Comparison of ENCODE assay signal across 10 mouse cellular contexts in genomic region chr9:36820969-36821643, GRCm38 (mm10). TPM values are rescaled to one million over a fixed set of nuclear protein-coding genes. Genes with fewer than 3 reads are reported as not detected.
A peak's percentile ranks its signal among the peaks of the same experiment; 100 is the strongest.
DNase-seq lines count a peak whose midpoint lies in the region; ATAC-seq and TF ChIP-seq lines count a peak whose summit lies in the region.
"Had no signal": no experiment of that assay in that cellular context is flagged by ENCODE, and none has a peak within 500 bp of the region (broad histone marks: within the 10 kb centered on the region; RNA-seq: fewer than 3 reads in every experiment).

No protein-coding gene starts in this region.

- 40% methylated on average over 9 of the region's 9 CpGs for WGBS in intestine, embryonic 14.5 days
- 47% methylated on average over 9 of the region's 9 CpGs for WGBS in intestine, postnatal 0 days
- WGBS in forebrain, embryonic 15.5 days, result 18% methylated on average over 9 of the region's 9 CpGs
- WGBS in midbrain, embryonic 10.5 days, result 30% methylated on average over 9 of the region's 9 CpGs

- H3K4me1 ChIP-seq in intestine, embryonic 14.5 days (replicated peaks; ENCODE audit: control insufficient read depth, insufficient read depth, low read length), result peaks cover 9% of the 10 kb centered on the region
- no peaks in the 10 kb centered on the region for H3K4me1 ChIP-seq in intestine, postnatal 0 days (replicated peaks; ENCODE audit: control insufficient read depth, insufficient read depth, low read length)
- H3K4me1 ChIP-seq in forebrain, embryonic 15.5 days, result peaks cover 30% of the 10 kb centered on the region
- peaks cover 34% of the 10 kb centered on the region for H3K4me1 ChIP-seq in midbrain, embryonic 10.5 days

- H3K4me3 ChIP-seq in intestine, embryonic 14.5 days (ENCODE audit: low read depth, low read length), result no peak overlapping the region
- no peak overlapping the region for H3K4me3 ChIP-seq in intestine, postnatal 0 days (ENCODE audit: low read depth, low read length)
- peak overlapping the region; percentile 31 for H3K4me3 ChIP-seq in forebrain, embryonic 15.5 days
- peak overlapping the region; percentile 52 for H3K4me3 ChIP-seq in midbrain, embryonic 10.5 days
- H3K4me3 ChIP-seq: erythroblast, embryonic 14.5 days had no signal

- H3K27ac ChIP-seq in intestine, embryonic 14.5 days (ENCODE audit: low read depth), result no peak overlapping the region
- H3K27ac ChIP-seq in intestine, postnatal 0 days (ENCODE audit: low read depth, low read length), result no peak overlapping the region
- peak overlapping the region; percentile 98 for H3K27ac ChIP-seq in forebrain, embryonic 15.5 days (replicated peaks)
- peak overlapping the region; percentile 95 for H3K27ac ChIP-seq in midbrain, embryonic 10.5 days (replicated peaks)

- H3K9ac ChIP-seq in intestine, embryonic 14.5 days (ENCODE audit: low read length), result no peak overlapping the region
- no peak overlapping the region for H3K9ac ChIP-seq in intestine, postnatal 0 days (ENCODE audit: low read depth, low read length)
- peak overlapping the region; percentile 32 for H3K9ac ChIP-seq in forebrain, embryonic 15.5 days (replicated peaks)

- H3K36me3 ChIP-seq in intestine, embryonic 14.5 days (ENCODE audit: control insufficient read depth, insufficient read depth, low read length), result no peaks in the 10 kb centered on the region
- no peaks in the 10 kb centered on the region for H3K36me3 ChIP-seq in intestine, postnatal 0 days (ENCODE audit: control insufficient read depth, insufficient read depth)
- no peaks in the 10 kb centered on the region for H3K36me3 ChIP-seq in forebrain, embryonic 15.5 days
- no peaks in the 10 kb centered on the region for H3K36me3 ChIP-seq in midbrain, embryonic 10.5 days

- peak overlapping the region; percentile 20 for H3K4me2 ChIP-seq in intestine, embryonic 14.5 days (ENCODE audit: low read length)
- H3K4me2 ChIP-seq in intestine, postnatal 0 days (replicated peaks; ENCODE audit: low read depth), result no peak overlapping the region
- H3K4me2 ChIP-seq in forebrain, embryonic 15.5 days (replicated peaks), result peak overlapping the region; percentile 51

- no peaks in the 10 kb centered on the region for H3K27me3 ChIP-seq in intestine, embryonic 14.5 days (replicated peaks; ENCODE audit: control insufficient read depth, insufficient read depth, low read length)
- no peaks in the 10 kb centered on the region for H3K27me3 ChIP-seq in intestine, postnatal 0 days (replicated peaks; ENCODE audit: control insufficient read depth, insufficient read depth, low read length)
- no peaks in the 10 kb centered on the region for H3K27me3 ChIP-seq in forebrain, embryonic 15.5 days
- H3K27me3 ChIP-seq in midbrain, embryonic 10.5 days (ENCODE audit: low read depth, poor library complexity, severe bottlenecking), result no peaks in the 10 kb centered on the region

- no peaks in the 10 kb centered on the region for H3K9me3 ChIP-seq in intestine, embryonic 14.5 days (ENCODE audit: control insufficient read depth, low read length)
- no peaks in the 10 kb centered on the region for H3K9me3 ChIP-seq in intestine, postnatal 0 days (ENCODE audit: control insufficient read depth)
- no peaks in the 10 kb centered on the region for H3K9me3 ChIP-seq in forebrain, embryonic 15.5 days
- H3K9me3 ChIP-seq in midbrain, embryonic 10.5 days (replicated peaks), result no peaks in the 10 kb centered on the region

- TF ChIP-seq CTCF in intestine, postnatal 0 days (IDR thresholded peaks at IDR 0.05; ENCODE audit: low read depth), result no peak

- peak; percentile 77 for ATAC-seq in intestine, embryonic 14.5 days (replicated peaks; ENCODE audit: low FRiP score, low TSS enrichment, low read depth)
- ATAC-seq in intestine, postnatal 0 days, result no peak
- ATAC-seq in forebrain, embryonic 15.5 days (replicated peaks), result peak; percentile 81
- ATAC-seq: inflammation-experienced regulatory T-cells, adult 6 months had no signal

- DNase-seq in intestine, embryonic 14.5 days (ENCODE audit: low spot score), result no peak
- peak; percentile 60 for DNase-seq in R1 (ENCODE audit: low read depth, low spot score)
- DNase-seq in midbrain, embryonic 10.5 days (ENCODE audit: low spot score), result no peak
- DNase-seq in cerebellum, adult 8-10 months, result no peak
- no peak for DNase-seq in cerebellum, adult 18-20 months
- no peak for DNase-seq in left cerebral cortex, adult 18-20 months (ENCODE audit: low spot score in 2 of 2)

RNA-seq across cellular contexts. Expression of gene Fez1, which starts 0.6 kb away (rescaled TPM):
- polyA plus RNA-seq in intestine, embryonic 14.5 days (2014; fragmentation: Nextera tagmentation; extraction: Ambion mirVana), result 21.9 and 25.3 TPM in 2 replicates
- 9.6 and 10.3 TPM in 2 replicates for polyA plus RNA-seq in intestine, postnatal 0 days (2015; fragmentation: Nextera tagmentation; extraction: Ambion mirVana)
- polyA plus RNA-seq in forebrain, embryonic 15.5 days (2015; fragmentation: Nextera tagmentation; extraction: Ambion mirVana), result 671 and 696 TPM in 2 replicates
- polyA plus RNA-seq in midbrain, embryonic 10.5 days (2016; fragmentation: Nextera tagmentation; extraction: Ambion mirVana), result 232 and 306 TPM in 2 replicates
- 100 to 1,000 TPM; 260 to 266 TPM for total RNA-seq in left cerebral cortex, adult 18-20 months (2021)
- polyA plus RNA-seq: erythroblast, embryonic 14.5 days; inflammation-experienced regulatory T-cells, adult 6 months had no signal

RNA-seq across cellular contexts. Expression of gene Ei24, which starts 23.9 kb away (rescaled TPM):
- 49.0 and 50.9 TPM in 2 replicates for polyA plus RNA-seq in intestine, embryonic 14.5 days (2014; fragmentation: Nextera tagmentation; extraction: Ambion mirVana)
- 60.8 and 61.6 TPM in 2 replicates for polyA plus RNA-seq in intestine, postnatal 0 days (2015; fragmentation: Nextera tagmentation; extraction: Ambion mirVana)
- polyA plus RNA-seq in forebrain, embryonic 15.5 days (2015; fragmentation: Nextera tagmentation; extraction: Ambion mirVana), result 117 and 126 TPM in 2 replicates
- 93.0 and 94.2 TPM in 2 replicates for polyA plus RNA-seq in midbrain, embryonic 10.5 days (2016; fragmentation: Nextera tagmentation; extraction: Ambion mirVana)
- 100 to 1,000 TPM; 107 to 120 TPM for total RNA-seq in left cerebral cortex, adult 18-20 months (2021)

RNA-seq across cellular contexts. Expression of gene Stt3a, which starts 53.6 kb away (rescaled TPM):
- 238 and 243 TPM in 2 replicates for polyA plus RNA-seq in intestine, embryonic 14.5 days (2014; fragmentation: Nextera tagmentation; extraction: Ambion mirVana)
- 166 and 179 TPM in 2 replicates for polyA plus RNA-seq in intestine, postnatal 0 days (2015; fragmentation: Nextera tagmentation; extraction: Ambion mirVana)
- 102 and 106 TPM in 2 replicates for polyA plus RNA-seq in forebrain, embryonic 15.5 days (2015; fragmentation: Nextera tagmentation; extraction: Ambion mirVana)
- 160 and 167 TPM in 2 replicates for polyA plus RNA-seq in midbrain, embryonic 10.5 days (2016; fragmentation: Nextera tagmentation; extraction: Ambion mirVana)
- 10 to 100 TPM; 73.9 to 77.3 TPM for total RNA-seq in left cerebral cortex, adult 18-20 months (2021)

Comparison
In these comparisons a context has a peak if more than half of its experiments do, and no peak if none do; other contexts are left out.
1. H3K27ac ChIP-seq: peak in forebrain, embryonic 15.5 days (single experiment) and midbrain, embryonic 10.5 days (single experiment); none in intestine, embryonic 14.5 days (single experiment) and intestine, postnatal 0 days (single experiment).
2. H3K4me3 ChIP-seq: peak in forebrain, embryonic 15.5 days (single experiment) and midbrain, embryonic 10.5 days (single experiment); none in intestine, embryonic 14.5 days (single experiment) and intestine, postnatal 0 days (single experiment).